Comparison of ENCODE assay signal across 7 mouse cellular contexts in genomic region chr1:91457698-91458097, GRCm38 (mm10). TPM values are rescaled to one million over a fixed set of nuclear protein-coding genes. Genes with fewer than 3 reads are reported as not detected.
DNase-seq lines count a peak whose midpoint lies in the region; ATAC-seq lines count a peak whose summit lies in the region.

No protein-coding gene starts in this region.

- 0 out of 2 replicates have a peak overlapping the region, but pooled peaks have one; percentile 81 for H3K27ac ChIP-seq in kidney, embryonic 15.5 days
- H3K27ac ChIP-seq in embryonic facial prominence, embryonic 10.5 days (replicated peaks), result no peak overlapping the region
- H3K27ac ChIP-seq in hindbrain, embryonic 15.5 days (replicated peaks), result peak overlapping the region; percentile 81; the same call in 1 of the 2 replicates
- H3K27ac ChIP-seq in liver, embryonic 15.5 days (replicated peaks), result peak overlapping the region; percentile 86; the same call in 1 of the 2 replicates
- peak overlapping the region; percentile 97 for H3K27ac ChIP-seq in stomach, embryonic 14.5 days (ENCODE audit: low read length)

- H3K36me3 ChIP-seq in kidney, embryonic 15.5 days, result no peaks in the 10 kb centered on the region
- no peaks in the 10 kb centered on the region for H3K36me3 ChIP-seq in embryonic facial prominence, embryonic 10.5 days (replicated peaks)
- H3K36me3 ChIP-seq in hindbrain, embryonic 15.5 days, result no peaks in the 10 kb centered on the region
- H3K36me3 ChIP-seq in liver, embryonic 15.5 days (replicated peaks), result no peaks in the 10 kb centered on the region
- H3K36me3 ChIP-seq in stomach, embryonic 14.5 days (ENCODE audit: control insufficient read depth, insufficient read depth, low read length), result no peaks in the 10 kb centered on the region

- H3K4me3 ChIP-seq in kidney, embryonic 15.5 days (replicated peaks), result peak overlapping the region; percentile 85; the same call in 1 of the 2 replicates
- H3K4me3 ChIP-seq in embryonic facial prominence, embryonic 10.5 days, result 0 out of 2 replicates have a peak overlapping the region, but pooled peaks have one; percentile 79
- peak overlapping the region; percentile 91 for H3K4me3 ChIP-seq in hindbrain, embryonic 15.5 days
- H3K4me3 ChIP-seq in liver, embryonic 15.5 days (replicated peaks), result peak overlapping the region; percentile 72
- peak overlapping the region; percentile 68; the same call in 1 of the 2 replicates for H3K4me3 ChIP-seq in stomach, embryonic 14.5 days (ENCODE audit: low read depth, low read length)

- 45% methylated on average over 5 of the region's 5 CpGs for WGBS in kidney, embryonic 15.5 days
- WGBS in embryonic facial prominence, embryonic 10.5 days, result 87% methylated on average over 5 of the region's 5 CpGs
- WGBS in hindbrain, embryonic 15.5 days, result 39% methylated on average over 5 of the region's 5 CpGs
- WGBS in liver, embryonic 15.5 days (ENCODE audit: insufficient replicate concordance), result 43% methylated on average over 5 of the region's 5 CpGs
- 14% methylated on average over 5 of the region's 5 CpGs for WGBS in stomach, embryonic 14.5 days

- no peaks in the 10 kb centered on the region for H3K27me3 ChIP-seq in kidney, embryonic 15.5 days
- H3K27me3 ChIP-seq in embryonic facial prominence, embryonic 10.5 days (replicated peaks; ENCODE audit: low read depth, poor library complexity, severe bottlenecking), result peaks cover 25% of the 10 kb centered on the region
- H3K27me3 ChIP-seq in hindbrain, embryonic 15.5 days, result no peaks in the 10 kb centered on the region
- no peaks in the 10 kb centered on the region for H3K27me3 ChIP-seq in liver, embryonic 15.5 days
- H3K27me3 ChIP-seq in stomach, embryonic 14.5 days (ENCODE audit: control insufficient read depth, insufficient read depth, low read length), result no peaks in the 10 kb centered on the region

- no peak overlapping the region for H3K9ac ChIP-seq in kidney, embryonic 15.5 days
- H3K9ac ChIP-seq in hindbrain, embryonic 15.5 days, result no peak overlapping the region
- no peak overlapping the region for H3K9ac ChIP-seq in liver, embryonic 15.5 days
- no peak overlapping the region for H3K9ac ChIP-seq in stomach, embryonic 14.5 days (replicated peaks; ENCODE audit: low read depth, low read length)

- H3K4me2 ChIP-seq in kidney, embryonic 15.5 days, result peak overlapping the region; percentile 91
- H3K4me2 ChIP-seq in hindbrain, embryonic 15.5 days, result peak overlapping the region; percentile 77
- H3K4me2 ChIP-seq in liver, embryonic 15.5 days, result peak overlapping the region; percentile 97
- peak overlapping the region; percentile 73 for H3K4me2 ChIP-seq in stomach, embryonic 14.5 days (replicated peaks; ENCODE audit: low read depth, low read length)

- no peak for ATAC-seq in kidney, embryonic 15.5 days (replicated peaks; ENCODE audit: low FRiP score)
- no peak for ATAC-seq in hindbrain, embryonic 15.5 days (ENCODE audit: low FRiP score, low read depth)
- no peak for ATAC-seq in liver, embryonic 15.5 days (ENCODE audit: insufficient read depth)
- ATAC-seq in stomach, embryonic 14.5 days (ENCODE audit: insufficient number of reproducible peaks, insufficient read depth, low FRiP score, low read depth), result no peak

- no peaks in the 10 kb centered on the region for H3K9me3 ChIP-seq in kidney, embryonic 15.5 days (replicated peaks)
- H3K9me3 ChIP-seq in embryonic facial prominence, embryonic 10.5 days, result no peaks in the 10 kb centered on the region
- no peaks in the 10 kb centered on the region for H3K9me3 ChIP-seq in hindbrain, embryonic 15.5 days
- H3K9me3 ChIP-seq in liver, embryonic 15.5 days (replicated peaks), result no peaks in the 10 kb centered on the region
- H3K9me3 ChIP-seq in stomach, embryonic 14.5 days (ENCODE audit: control insufficient read depth, low read depth, low read length), result no peaks in the 10 kb centered on the region

- no peak for DNase-seq in kidney, postnatal 36 days
- DNase-seq in embryonic facial prominence, embryonic 10.5 days (ENCODE audit: low spot score), result no peak
- DNase-seq in thymus, postnatal 25 days, result no peak

- peaks cover 57% of the 10 kb centered on the region for H3K4me1 ChIP-seq in kidney, embryonic 15.5 days
- H3K4me1 ChIP-seq in embryonic facial prominence, embryonic 10.5 days, result peaks cover 70% of the 10 kb centered on the region
- peaks cover 49% of the 10 kb centered on the region for H3K4me1 ChIP-seq in hindbrain, embryonic 15.5 days (replicated peaks)
- peaks cover 78% of the 10 kb centered on the region for H3K4me1 ChIP-seq in liver, embryonic 15.5 days (replicated peaks)
- H3K4me1 ChIP-seq in stomach, embryonic 14.5 days (ENCODE audit: control insufficient read depth, insufficient read depth, low read length), result peaks cover 42% of the 10 kb centered on the region

RNA-seq across cellular contexts. Expression of gene Per2, which starts 1.4 kb away (rescaled TPM):
- polyA plus RNA-seq in kidney, embryonic 15.5 days (2015; fragmentation: Nextera tagmentation; extraction: Ambion mirVana), result 2.9 and 3.6 TPM in 2 replicates
- polyA plus RNA-seq in embryonic facial prominence, embryonic 10.5 days (2016; fragmentation: Nextera tagmentation; extraction: Ambion mirVana), result 1.3 and 2.0 TPM in 2 replicates
- polyA plus RNA-seq in hindbrain, embryonic 15.5 days (2015; fragmentation: Nextera tagmentation; extraction: Ambion mirVana), result 6.0 and 6.1 TPM in 2 replicates
- 2.3 and 3.3 TPM in 2 replicates for polyA plus RNA-seq in liver, embryonic 15.5 days (2015; fragmentation: Nextera tagmentation; extraction: Ambion mirVana)
- 7.3 and 9.5 TPM in 2 replicates for polyA plus RNA-seq in stomach, embryonic 14.5 days (2014; fragmentation: Nextera tagmentation; extraction: Ambion mirVana)

RNA-seq across cellular contexts. Expression of gene Traf3ip1, which starts 36.7 kb away (rescaled TPM):
- polyA plus RNA-seq in kidney, embryonic 15.5 days (2015; fragmentation: Nextera tagmentation; extraction: Ambion mirVana), result 10.1 and 11.8 TPM in 2 replicates
- 12.4 and 14.1 TPM in 2 replicates for polyA plus RNA-seq in embryonic facial prominence, embryonic 10.5 days (2016; fragmentation: Nextera tagmentation; extraction: Ambion mirVana)
- 9.9 and 10.1 TPM in 2 replicates for polyA plus RNA-seq in hindbrain, embryonic 15.5 days (2015; fragmentation: Nextera tagmentation; extraction: Ambion mirVana)
- 1.8 and 2.1 TPM in 2 replicates for polyA plus RNA-seq in liver, embryonic 15.5 days (2015; fragmentation: Nextera tagmentation; extraction: Ambion mirVana)
- polyA plus RNA-seq in stomach, embryonic 14.5 days (2014; fragmentation: Nextera tagmentation; extraction: Ambion mirVana), result 8.7 and 8.8 TPM in 2 replicates

RNA-seq across cellular contexts. Expression of gene Hes6, which starts 43.9 kb away (rescaled TPM):
- polyA plus RNA-seq in kidney, embryonic 15.5 days (2015; fragmentation: Nextera tagmentation; extraction: Ambion mirVana), result 67.4 and 70.0 TPM in 2 replicates
- polyA plus RNA-seq in embryonic facial prominence, embryonic 10.5 days (2016; fragmentation: Nextera tagmentation; extraction: Ambion mirVana), result 136 and 144 TPM in 2 replicates
- 172 and 212 TPM in 2 replicates for polyA plus RNA-seq in hindbrain, embryonic 15.5 days (2015; fragmentation: Nextera tagmentation; extraction: Ambion mirVana)
- 21.1 and 24.1 TPM in 2 replicates for polyA plus RNA-seq in liver, embryonic 15.5 days (2015; fragmentation: Nextera tagmentation; extraction: Ambion mirVana)
- polyA plus RNA-seq in stomach, embryonic 14.5 days (2014; fragmentation: Nextera tagmentation; extraction: Ambion mirVana), result 65.7 and 78.1 TPM in 2 replicates

RNA-seq across cellular contexts. Expression of gene Ilkap, which starts 59.1 kb away (rescaled TPM):
- polyA plus RNA-seq in kidney, embryonic 15.5 days (2015; fragmentation: Nextera tagmentation; extraction: Ambion mirVana), result 132 and 141 TPM in 2 replicates
- polyA plus RNA-seq in embryonic facial prominence, embryonic 10.5 days (2016; fragmentation: Nextera tagmentation; extraction: Ambion mirVana), result 175 and 177 TPM in 2 replicates
- polyA plus RNA-seq in hindbrain, embryonic 15.5 days (2015; fragmentation: Nextera tagmentation; extraction: Ambion mirVana), result 145 and 147 TPM in 2 replicates
- 67.7 and 69.9 TPM in 2 replicates for polyA plus RNA-seq in liver, embryonic 15.5 days (2015; fragmentation: Nextera tagmentation; extraction: Ambion mirVana)
- 134 and 146 TPM in 2 replicates for polyA plus RNA-seq in stomach, embryonic 14.5 days (2014; fragmentation: Nextera tagmentation; extraction: Ambion mirVana)
